Mouse (Mus musculus) forebrain, embryonic 12.5 days (tissue): ENCODE results near the gene Pcbp2. TPM values are rescaled to one million over a fixed set of nuclear protein-coding genes. Genes with fewer than 3 reads are reported as not detected.

Experiments used
- ATAC-seq: fragments of 200-750 bp; cut with Nextera tagmentation; 2 replicates; pipeline ENCODE4 v1.8.0; 2017; ENCODE audit warnings: moderate TSS enrichment; ENCODE audit not compliant: low FRiP score
- H3K27ac ChIP-seq: fragments of 300-500 bp; sonication (generic); 2 replicates; pipeline ENCODE4 v1.5.1; 2016; ENCODE audit warnings: mild to moderate bottlenecking
- H3K27me3 ChIP-seq: fragments of 300-500 bp; sonication (generic); 2 replicates; pipeline ENCODE4 v1.6.1; 2016; ENCODE audit warnings: mild to moderate bottlenecking
- H3K36me3 ChIP-seq: fragments of 300-500 bp; sonication (generic); replicated peaks from 2 replicates; pipeline ENCODE4 v1.6.1; 2016; ENCODE audit warnings: mild to moderate bottlenecking
- H3K4me1 ChIP-seq: fragments of 300-500 bp; sonication (generic); 2 replicates; pipeline ENCODE4 v1.6.1; 2016
- H3K4me2 ChIP-seq: fragments of 300-500 bp; sonication (generic); 2 replicates; pipeline ENCODE4 v1.6.1; 2016; ENCODE audit warnings: mild to moderate bottlenecking, moderate library complexity
- H3K4me3 ChIP-seq: fragments of 300-500 bp; sonication (generic); replicated peaks from 2 replicates; pipeline ENCODE4 v1.5.1; 2016; ENCODE audit warnings: mild to moderate bottlenecking
- H3K9ac ChIP-seq: fragments of 300-500 bp; sonication (generic); 2 replicates; pipeline ENCODE4 v1.6.1; 2016; ENCODE audit warnings: mild to moderate bottlenecking
- H3K9me3 ChIP-seq: fragments of 300-500 bp; sonication (generic); 2 replicates; pipeline ENCODE4 v1.6.1; 2016
- WGBS: fragments of 180-500 bp; shearing (Covaris S2); methylation state at CpG from one replicate; pipeline ENCODE4 v1.1.7; 2016; 5-methylcytosine and 5-hydroxymethylcytosine counted together
- polyA plus RNA-seq: library from polyadenylated mRNA; unstranded; fragments of >200 nt; fragmentation: Nextera tagmentation; extraction: Ambion mirVana; gene quantifications from 2 replicates; pipeline ENCODE4 v1.2.1, GENCODE M21; 2016

The Pcbp2 gene
- polyA plus RNA-seq: 191 and 192 TPM in 2 replicates

- Histone ChIP-seq H3K9me3 (no peaks in the 10 kb centered on the region), H3K4me3 (peak within 1 kb of the TSS; percentile 88), H3K4me2 (peak within 1 kb of the TSS; percentile 65), H3K36me3 (peaks cover 13% of the 10 kb centered on the region), H3K27ac (peak within 1 kb of the TSS; percentile 98), H3K4me1 (peaks cover 12% of the 10 kb centered on the region), H3K9ac (peak within 1 kb of the TSS; percentile 95), H3K27me3 (no peaks in the 10 kb centered on the region)
- ATAC-seq: peak; percentile 99
- WGBS: under 1% methylated on average over 31 of the region's 40 CpGs
These were observed at the start of gene Pcbp2 for GRCm38 (mm10) chr15:102470183-102470604. TSS of gene Pcbp2 (plus strand) at chr15:102470539.

GRCm38 (mm10) chr15:102420986-102421385 lies 49.4 kb upstream of the Pcbp2 start:
- no peak overlapping the region for H3K9ac ChIP-seq
- H3K4me3 ChIP-seq: no peak overlapping the region
- peaks cover 32% of the 10 kb centered on the region for H3K36me3 ChIP-seq
- H3K27me3 ChIP-seq: no peaks in the 10 kb centered on the region
- H3K4me1 ChIP-seq: no peaks in the 10 kb centered on the region
- no peak for ATAC-seq
- H3K9me3 ChIP-seq: no peaks in the 10 kb centered on the region
- WGBS: 65% methylated on average over 1 of the region's 1 CpGs
- H3K4me2 ChIP-seq: no peak overlapping the region
- H3K27ac ChIP-seq: no peak overlapping the region

GRCm38 (mm10) chr15:102421437-102421836 lies 48.9 kb upstream of the Pcbp2 start:
- peaks cover 37% of the 10 kb centered on the region for H3K36me3 ChIP-seq
- H3K4me3 ChIP-seq: no peak overlapping the region
- H3K27me3 ChIP-seq: no peaks in the 10 kb centered on the region
- no peak overlapping the region for H3K9ac ChIP-seq
- H3K27ac ChIP-seq: no peak overlapping the region
- no peaks in the 10 kb centered on the region for H3K9me3 ChIP-seq
- no peak for ATAC-seq
- WGBS: 60% methylated on average over 3 of the region's 3 CpGs
- H3K4me2 ChIP-seq: no peak overlapping the region
- H3K4me1 ChIP-seq: no peaks in the 10 kb centered on the region

- 95% methylated on average over 2 of the region's 2 CpGs for WGBS
- no peak overlapping the region for H3K27ac ChIP-seq
- no peak overlapping the region for H3K9ac ChIP-seq
- no peaks in the 10 kb centered on the region for H3K9me3 ChIP-seq
- H3K4me1 ChIP-seq: no peaks in the 10 kb centered on the region
- H3K36me3 ChIP-seq: peaks cover 52% of the 10 kb centered on the region
- ATAC-seq: no peak
- H3K4me3 ChIP-seq: no peak overlapping the region
- no peaks in the 10 kb centered on the region for H3K27me3 ChIP-seq
- H3K4me2 ChIP-seq: no peak overlapping the region
These were observed 46.6 kb upstream of the Pcbp2 start for GRCm38 (mm10) chr15:102423602-102424240.

- Histone ChIP-seq H3K9me3 (no peaks in the 10 kb centered on the region), H3K27me3 (no peaks in the 10 kb centered on the region), H3K4me3 (no peak overlapping the region), H3K9ac (no peak overlapping the region), H3K4me2 (no peak overlapping the region), H3K36me3 (peaks cover 54% of the 10 kb centered on the region), H3K27ac (no peak overlapping the region), H3K4me1 (no peaks in the 10 kb centered on the region)
- 89% methylated on average over 2 of the region's 2 CpGs for WGBS
- no peak for ATAC-seq
These were observed 45.7 kb upstream of the Pcbp2 start for GRCm38 (mm10) chr15:102424657-102425056.

GRCm38 (mm10) chr15:102426963-102427362 lies 43.4 kb upstream of the Pcbp2 start:
- Histone ChIP-seq H3K9me3 (no peaks in the 10 kb centered on the region), H3K4me2 (no peak overlapping the region), H3K9ac (no peak overlapping the region), H3K27ac (no peak overlapping the region), H3K36me3 (peaks cover 75% of the 10 kb centered on the region), H3K4me1 (no peaks in the 10 kb centered on the region), H3K4me3 (no peak overlapping the region), H3K27me3 (no peaks in the 10 kb centered on the region)
- WGBS: 100% methylated on average over 1 of the region's 1 CpGs
- no peak for ATAC-seq

GRCm38 (mm10) chr15:102432046-102432445 lies 38.3 kb upstream of the Pcbp2 start:
- no peak for ATAC-seq
- Histone ChIP-seq H3K4me1 (no peaks in the 10 kb centered on the region), H3K4me2 (no peak overlapping the region), H3K27me3 (no peaks in the 10 kb centered on the region), H3K27ac (no peak overlapping the region), H3K9me3 (no peaks in the 10 kb centered on the region), H3K36me3 (peaks cover 79% of the 10 kb centered on the region), H3K4me3 (no peak overlapping the region), H3K9ac (no peak overlapping the region)
- 94% methylated on average over 1 of the region's 1 CpGs for WGBS

GRCm38 (mm10) chr15:102433173-102433572 lies 37.2 kb upstream of the Pcbp2 start:
- Histone ChIP-seq H3K4me1 (no peaks in the 10 kb centered on the region), H3K27ac (no peak overlapping the region), H3K4me3 (no peak overlapping the region), H3K9me3 (no peaks in the 10 kb centered on the region), H3K4me2 (no peak overlapping the region), H3K36me3 (peaks cover 73% of the 10 kb centered on the region), H3K9ac (no peak overlapping the region), H3K27me3 (no peaks in the 10 kb centered on the region)
- WGBS: 92% methylated on average over 4 of the region's 4 CpGs
- ATAC-seq: no peak

GRCm38 (mm10) chr15:102442490-102442889 lies 27.8 kb upstream of the Pcbp2 start:
- no peak for ATAC-seq
- Histone ChIP-seq H3K4me2 (no peak overlapping the region), H3K9me3 (no peaks in the 10 kb centered on the region), H3K36me3 (peaks cover 4% of the 10 kb centered on the region; the same call in 1 of the 2 replicates), H3K27me3 (no peaks in the 10 kb centered on the region), H3K4me3 (no peak overlapping the region), H3K27ac (no peak overlapping the region), H3K9ac (no peak overlapping the region), H3K4me1 (no peaks in the 10 kb centered on the region)
- 46% methylated on average over 2 of the region's 2 CpGs for WGBS

GRCm38 (mm10) chr15:102445146-102445545 lies 25.2 kb upstream of the Pcbp2 start, which contains the start of gene Amhr2:
TSS of gene Amhr2 (plus strand) at chr15:102445367.
- Histone ChIP-seq H3K27me3 (no peaks in the 10 kb centered on the region), H3K27ac (no peak within 1 kb of the TSS), H3K9ac (no peak within 1 kb of the TSS), H3K4me1 (no peaks in the 10 kb centered on the region), H3K4me2 (no peak within 1 kb of the TSS), H3K9me3 (no peaks in the 10 kb centered on the region), H3K4me3 (no peak within 1 kb of the TSS), H3K36me3 (no peaks in the 10 kb centered on the region)
- no peak for ATAC-seq
- 81% methylated on average over 7 of the region's 8 CpGs for WGBS

- Histone ChIP-seq H3K9me3 (no peaks in the 10 kb centered on the region), H3K4me3 (no peak overlapping the region), H3K4me1 (no peaks in the 10 kb centered on the region), H3K9ac (no peak overlapping the region), H3K36me3 (no peaks in the 10 kb centered on the region), H3K4me2 (no peak overlapping the region), H3K27ac (no peak overlapping the region), H3K27me3 (no peaks in the 10 kb centered on the region)
- ATAC-seq: no peak
- 63% methylated on average over 4 of the region's 6 CpGs for WGBS
These were observed 23.9 kb upstream of the Pcbp2 start for GRCm38 (mm10) chr15:102446448-102446847.

- Histone ChIP-seq H3K36me3 (no peaks in the 10 kb centered on the region), H3K4me3 (no peak overlapping the region), H3K9ac (no peak overlapping the region), H3K4me1 (no peaks in the 10 kb centered on the region), H3K27ac (no peak overlapping the region), H3K9me3 (no peaks in the 10 kb centered on the region), H3K4me2 (no peak overlapping the region), H3K27me3 (no peaks in the 10 kb centered on the region)
- WGBS: 77% methylated on average over 8 of the region's 8 CpGs
- no peak for ATAC-seq
These were observed 21.0 kb upstream of the Pcbp2 start for GRCm38 (mm10) chr15:102449366-102449765.

GRCm38 (mm10) chr15:102450928-102451327 lies 19.4 kb upstream of the Pcbp2 start:
- Histone ChIP-seq H3K9me3 (no peaks in the 10 kb centered on the region), H3K9ac (no peak overlapping the region), H3K4me3 (no peak overlapping the region), H3K36me3 (no peaks in the 10 kb centered on the region), H3K4me1 (no peaks in the 10 kb centered on the region), H3K27me3 (no peaks in the 10 kb centered on the region), H3K27ac (no peak overlapping the region), H3K4me2 (no peak overlapping the region)
- 29% methylated on average over 7 of the region's 7 CpGs for WGBS
- ATAC-seq: no peak
